Mouse (Mus musculus): ENCODE measurements around the gene C77080. TPM values are rescaled to one million over a fixed set of nuclear protein-coding genes. Genes with fewer than 3 reads are reported as not detected.

Gene C77080
- polyA plus RNA-seq, 1 experiment from 2014 or later = 3.3 TPM

DNA sequence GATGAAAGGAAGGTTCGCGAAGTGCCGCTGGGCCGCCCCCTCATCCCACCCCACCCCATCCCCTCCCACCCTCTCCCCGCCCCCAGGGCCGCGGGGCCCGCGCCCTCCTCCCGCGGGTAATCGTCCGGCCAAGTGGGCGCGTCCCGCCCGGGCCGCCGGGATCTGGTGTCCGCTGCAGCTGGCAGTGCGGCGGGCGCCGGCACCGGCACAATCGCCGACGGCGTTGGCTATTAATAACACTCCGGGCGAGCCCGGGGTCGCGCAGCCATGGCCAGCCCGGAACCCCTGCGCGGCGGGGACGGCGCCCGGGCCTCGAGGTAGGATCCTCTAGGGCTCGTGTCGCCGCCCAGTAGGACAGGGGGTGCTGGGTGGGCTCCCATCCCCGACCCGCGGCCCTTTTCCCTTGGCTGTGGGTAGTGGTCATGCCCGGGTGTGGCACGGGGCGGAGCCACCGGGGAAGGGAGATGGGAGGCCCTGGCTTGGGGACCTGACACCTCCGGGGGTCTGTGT is 26.3 kb upstream of the C77080 start, which contains the start of gene Sync:
Gene Sync (plus strand): TSS at position 146 of the 510 bp plus-strand sequence.
- H3K27ac ChIP-seq = peak within 1 kb of the TSS; percentile 54
- 0 out of 2 replicates have a peak, but pooled peaks cover 3% of the 10 kb centered on the region for H3K9me3 ChIP-seq
- H3K4me1 ChIP-seq = peaks cover 21% of the 10 kb centered on the region
- DNase-seq (ENCODE audit: extremely low spot score, low spot score) = no peak
- peak within 1 kb of the TSS; percentile 66 for H3K4me3 ChIP-seq
- no peaks in the 10 kb centered on the region for H3K36me3 ChIP-seq (replicated peaks)
- peaks cover 46% of the 10 kb centered on the region for H3K27me3 ChIP-seq (ENCODE audit: poor library complexity, severe bottlenecking)
- under 1% methylated on average over 51 of the region's 53 CpGs for WGBS

DNA sequence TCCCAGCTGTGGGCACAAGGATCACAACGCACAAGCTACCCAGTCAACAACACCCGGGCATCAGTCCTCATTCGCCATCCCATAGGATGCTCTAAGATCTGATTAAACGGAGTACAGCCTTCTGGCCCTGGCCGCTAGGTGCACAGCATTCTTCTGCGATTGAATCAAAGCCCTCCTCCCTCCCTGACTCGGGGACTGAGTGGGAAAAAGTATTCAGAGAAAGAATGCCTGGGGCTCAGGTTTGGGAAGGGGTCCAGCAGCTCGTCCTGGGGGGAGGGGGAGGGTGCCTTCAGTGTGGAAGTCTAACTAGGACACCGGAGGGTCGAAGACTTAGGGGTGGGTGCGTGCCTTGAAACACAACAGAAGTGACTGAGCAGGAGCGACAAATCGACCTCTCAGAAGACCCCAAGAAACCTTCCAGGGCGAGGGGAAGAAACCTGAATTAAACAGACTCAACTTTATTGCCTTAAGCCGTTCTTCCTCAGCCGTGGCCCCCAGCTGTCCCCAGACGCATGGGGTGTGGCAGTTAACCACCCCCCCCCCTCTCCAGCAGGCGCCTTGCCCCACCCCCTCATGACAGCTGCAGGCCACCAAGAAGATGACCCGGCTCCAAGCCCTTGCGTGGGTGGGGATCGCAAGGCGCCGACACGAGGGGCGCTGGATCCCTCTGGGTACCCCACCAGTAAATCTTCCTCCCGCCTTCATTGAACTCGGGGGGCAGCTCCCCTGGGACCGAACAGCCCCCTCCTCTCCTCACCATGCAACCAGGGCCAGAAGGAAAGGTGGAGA is 25.7 kb upstream of the C77080 start:
- peaks cover 21% of the 10 kb centered on the region for H3K4me1 ChIP-seq
- H3K4me3 ChIP-seq = peak overlapping the region; percentile 66
- peak overlapping the region; percentile 54 for H3K27ac ChIP-seq
- H3K36me3 ChIP-seq (replicated peaks) = no peaks in the 10 kb centered on the region
- 3% methylated on average over 28 of the region's 28 CpGs for whole genome bisulfite sequencing
- peaks cover 46% of the 10 kb centered on the region for H3K27me3 ChIP-seq (ENCODE audit: poor library complexity, severe bottlenecking)
- peak; percentile 47 for DNase-seq (ENCODE audit: extremely low spot score, low spot score)
- H3K9me3 ChIP-seq = 0 out of 2 replicates have a peak, but pooled peaks cover 3% of the 10 kb centered on the region

DNA sequence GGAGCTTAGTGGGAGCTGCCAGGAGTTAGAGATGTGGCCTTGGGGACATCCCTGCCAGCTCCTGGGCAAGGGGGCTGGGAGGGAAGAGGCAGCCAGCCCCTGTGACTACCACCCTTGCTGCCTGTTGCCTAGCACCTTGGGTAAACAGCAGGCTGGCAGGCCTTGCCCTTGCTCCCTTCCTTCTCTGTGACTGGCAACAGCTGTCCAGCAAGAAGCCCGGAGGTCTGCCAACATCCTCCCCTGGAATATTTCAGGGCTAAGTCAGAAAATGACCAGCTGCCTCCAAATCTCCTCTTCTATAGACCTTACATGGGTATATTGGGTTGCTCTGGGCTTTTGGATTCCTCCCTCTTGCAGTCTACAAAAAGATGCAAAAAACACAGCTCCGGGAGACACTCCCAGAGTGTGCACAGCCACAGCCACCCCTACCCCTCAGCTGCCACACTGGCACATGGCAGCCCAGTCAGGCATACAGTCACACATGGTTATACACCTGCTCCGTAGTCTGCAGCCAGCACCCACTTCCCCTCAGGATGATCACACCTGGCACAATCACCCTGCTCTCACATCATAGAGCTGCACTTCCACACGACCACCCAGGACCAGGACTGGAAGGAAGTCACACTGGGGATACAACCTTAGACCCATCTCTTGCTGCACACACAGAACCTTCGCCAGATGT is 24.9 kb upstream of the C77080 start:
- peak overlapping the region; percentile 66; the same call in 1 of the 2 replicates for H3K4me3 ChIP-seq
- 64% methylated on average over 5 of the region's 5 CpGs for WGBS
- no peak for DNase-seq (ENCODE audit: extremely low spot score, low spot score)
- H3K27me3 ChIP-seq (ENCODE audit: poor library complexity, severe bottlenecking) = peaks cover 46% of the 10 kb centered on the region
- H3K36me3 ChIP-seq (replicated peaks) = no peaks in the 10 kb centered on the region
- H3K9me3 ChIP-seq = 0 out of 2 replicates have a peak, but pooled peaks cover 3% of the 10 kb centered on the region
- peaks cover 21% of the 10 kb centered on the region for H3K4me1 ChIP-seq
- H3K27ac ChIP-seq = no peak overlapping the region

DNA sequence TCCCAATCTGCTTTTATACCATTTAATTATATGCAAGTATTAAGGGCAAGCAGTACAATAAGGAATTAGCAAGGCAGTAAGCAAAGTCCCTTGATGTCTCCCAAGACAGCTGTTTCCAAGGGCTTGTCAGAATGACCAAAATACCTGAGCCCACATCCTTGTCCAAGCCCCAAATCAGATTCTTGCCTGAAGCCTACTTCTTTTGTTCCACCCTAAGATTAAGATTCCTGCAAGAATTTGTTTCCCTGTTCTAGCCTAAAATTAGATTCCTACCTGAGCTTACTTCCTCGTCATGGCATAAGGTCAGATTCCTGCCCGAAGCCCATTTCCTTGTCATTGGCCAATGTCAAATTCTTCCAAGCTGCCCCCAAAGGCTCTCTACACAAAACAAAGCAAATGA is 23.5 kb upstream of the C77080 start:
- peaks cover 21% of the 10 kb centered on the region for H3K4me1 ChIP-seq
- H3K9me3 ChIP-seq = no peaks in the 10 kb centered on the region
- H3K27ac ChIP-seq = no peak overlapping the region
- peaks cover 41% of the 10 kb centered on the region for H3K27me3 ChIP-seq (ENCODE audit: poor library complexity, severe bottlenecking)
- WGBS = 86% methylated on average over 2 of the region's 2 CpGs
- H3K36me3 ChIP-seq (replicated peaks) = no peaks in the 10 kb centered on the region
- DNase-seq (ENCODE audit: extremely low spot score, low spot score) = no peak
- H3K4me3 ChIP-seq = no peak overlapping the region

DNA sequence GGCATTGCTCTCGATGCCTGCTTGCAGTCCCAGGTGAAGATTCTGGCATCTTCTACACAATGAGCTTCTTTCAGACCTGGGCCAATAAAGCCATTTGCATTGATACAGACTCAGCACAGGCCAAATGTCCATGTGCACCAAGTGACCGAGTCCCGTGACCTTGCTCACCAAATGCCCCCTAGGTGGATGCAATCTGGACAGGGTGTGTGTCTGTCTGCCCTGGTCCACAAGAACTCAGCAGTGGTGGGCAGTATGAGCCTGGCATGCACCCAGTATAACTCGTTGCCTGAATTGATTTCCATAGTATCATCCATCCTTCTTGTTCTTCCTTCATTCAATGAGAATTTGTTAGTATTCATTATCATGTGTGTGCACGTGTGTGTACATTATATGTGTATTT is 22.0 kb upstream of the C77080 start:
- no peak for DNase-seq (ENCODE audit: extremely low spot score, low spot score)
- Histone ChIP-seq H3K36me3 (replicated peaks) (no peaks in the 10 kb centered on the region), H3K27me3 (ENCODE audit: poor library complexity, severe bottlenecking) (peaks cover 30% of the 10 kb centered on the region), H3K9me3 (no peaks in the 10 kb centered on the region), H3K4me1 (peaks cover 21% of the 10 kb centered on the region), H3K4me3 (no peak overlapping the region), H3K27ac (no peak overlapping the region)
- 89% methylated on average over 5 of the region's 5 CpGs for WGBS

DNA sequence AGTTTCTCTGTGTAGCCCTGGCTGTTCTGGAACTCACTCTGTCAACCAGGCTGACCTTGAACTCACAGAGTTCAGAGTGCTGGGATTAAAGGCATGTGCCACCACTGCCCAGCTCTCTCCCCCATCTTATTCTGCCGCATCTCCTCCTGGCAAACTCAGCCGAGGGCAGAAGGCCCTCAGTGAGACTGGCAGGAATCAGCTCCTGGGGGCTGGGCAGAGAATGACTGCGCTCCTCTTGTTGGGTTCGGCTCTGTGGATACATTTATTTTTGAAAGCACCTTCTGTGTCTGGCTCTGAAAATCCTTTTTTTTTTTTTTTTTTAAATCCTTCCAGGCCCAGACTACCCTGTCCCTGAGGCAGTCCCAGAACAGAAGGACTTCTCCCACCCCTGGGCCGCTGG is 21.6 kb upstream of the C77080 start:
- no peaks in the 10 kb centered on the region for H3K9me3 ChIP-seq
- peaks cover 17% of the 10 kb centered on the region for H3K4me1 ChIP-seq
- no peak overlapping the region for H3K4me3 ChIP-seq
- H3K27me3 ChIP-seq (ENCODE audit: poor library complexity, severe bottlenecking) = peaks cover 25% of the 10 kb centered on the region
- no peak for DNase-seq (ENCODE audit: extremely low spot score, low spot score)
- WGBS = 86% methylated on average over 5 of the region's 5 CpGs
- H3K36me3 ChIP-seq (replicated peaks) = no peaks in the 10 kb centered on the region
- H3K27ac ChIP-seq = no peak overlapping the region

DNA sequence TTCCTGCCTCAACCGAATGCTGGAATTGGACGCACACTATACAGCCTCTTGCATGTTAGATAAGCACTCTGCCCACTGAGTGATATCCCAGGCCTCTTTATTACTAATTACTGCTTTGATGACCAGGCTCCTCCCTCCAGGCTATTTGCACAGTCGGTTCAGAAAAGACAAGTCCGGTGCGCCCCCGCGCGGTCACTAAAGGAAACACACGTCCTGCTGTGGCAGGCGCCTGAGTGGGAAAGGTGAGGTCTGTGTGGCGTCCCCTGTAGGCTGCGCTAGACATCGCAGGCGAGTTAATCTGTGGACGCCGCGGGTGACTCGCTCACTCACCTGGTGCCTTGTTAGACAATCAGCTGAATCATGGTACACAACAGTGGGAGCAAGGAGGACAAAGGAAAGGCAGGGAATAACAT is 15.3 kb upstream of the C77080 start:
- DNase-seq (ENCODE audit: extremely low spot score, low spot score) = peak; percentile 90

DNA sequence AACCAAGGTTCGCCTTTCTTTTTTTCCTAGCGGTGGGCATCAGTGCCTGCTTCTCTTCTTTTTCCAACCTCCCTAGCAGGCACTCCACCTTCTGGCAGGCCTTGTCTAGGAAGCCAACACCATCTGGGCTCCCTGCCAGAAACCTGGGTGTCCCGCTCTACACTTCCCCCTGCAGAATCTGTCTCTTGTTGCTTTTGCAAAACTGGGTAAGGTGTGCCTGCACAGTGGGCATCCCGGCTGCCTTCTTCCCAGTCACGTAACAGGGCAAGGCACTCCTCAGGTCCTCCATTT is 11.5 kb upstream of the C77080 start:
- Histone ChIP-seq H3K4me3 (no peak overlapping the region), H3K4me1 (peaks cover 11% of the 10 kb centered on the region; the same call in 1 of the 2 replicates), H3K27ac (no peak overlapping the region), H3K27me3 (ENCODE audit: poor library complexity, severe bottlenecking) (no peaks in the 10 kb centered on the region; the same call in 1 of the 2 replicates), H3K9me3 (no peaks in the 10 kb centered on the region), H3K36me3 (replicated peaks) (no peaks in the 10 kb centered on the region)
- no peak for DNase-seq (ENCODE audit: extremely low spot score, low spot score)
- 49% methylated on average over 5 of the region's 5 CpGs for WGBS

More for the DNA sequence above, 15.3 kb upstream of the C77080 start:
- Histone ChIP-seq H3K27me3 (ENCODE audit: poor library complexity, severe bottlenecking) (no peaks in the 10 kb centered on the region; the same call in 1 of the 2 replicates), H3K36me3 (replicated peaks) (no peaks in the 10 kb centered on the region), H3K4me1 (peaks cover 11% of the 10 kb centered on the region; the same call in 1 of the 2 replicates), H3K4me3 (no peak overlapping the region), H3K9me3 (no peaks in the 10 kb centered on the region), H3K27ac (no peak overlapping the region)
- 3% methylated on average over 18 of the region's 18 CpGs for WGBS

DNA sequence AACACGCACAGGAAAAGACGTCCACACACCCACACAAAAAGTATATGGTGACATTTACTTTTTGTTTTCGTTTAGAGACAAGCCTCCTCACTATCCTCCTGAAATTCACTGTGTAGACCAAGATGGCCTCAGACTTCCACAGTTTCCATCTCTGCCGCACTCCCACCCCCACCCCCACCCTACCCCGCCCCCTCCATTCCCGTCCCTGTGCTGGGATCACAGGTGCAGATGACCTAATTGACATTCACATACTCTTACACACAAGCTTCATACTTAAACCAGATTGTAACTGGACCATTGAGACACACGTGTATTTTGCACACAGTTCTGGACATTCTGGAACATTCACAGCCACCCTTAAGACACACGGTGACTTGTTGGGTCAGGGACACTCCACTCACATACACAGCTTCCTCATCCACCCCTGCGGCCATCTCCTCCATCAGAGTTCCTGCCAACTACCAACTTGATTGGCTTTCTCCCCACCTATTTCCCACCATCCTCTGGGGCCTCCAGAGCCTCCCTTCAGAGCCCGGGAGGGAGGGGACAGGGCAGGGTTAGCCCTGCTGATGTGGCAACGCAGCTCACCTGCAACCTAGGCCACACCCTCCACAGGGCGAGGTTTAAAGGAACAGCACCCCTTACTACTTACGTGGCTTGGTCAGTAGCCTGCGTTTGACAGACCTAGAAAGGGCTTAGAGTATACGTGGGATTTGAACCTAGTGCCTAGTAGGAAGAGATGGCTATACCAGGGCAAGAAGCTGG is 11.0 kb upstream of the C77080 start:
- Histone ChIP-seq H3K27me3 (ENCODE audit: poor library complexity, severe bottlenecking) (no peaks in the 10 kb centered on the region; the same call in 1 of the 2 replicates), H3K4me3 (no peak overlapping the region), H3K9me3 (no peaks in the 10 kb centered on the region), H3K27ac (no peak overlapping the region), H3K36me3 (replicated peaks) (no peaks in the 10 kb centered on the region), H3K4me1 (peaks cover 13% of the 10 kb centered on the region)
- no peak for DNase-seq (ENCODE audit: extremely low spot score, low spot score)
- WGBS = 16% methylated on average over 15 of the region's 15 CpGs

DNA sequence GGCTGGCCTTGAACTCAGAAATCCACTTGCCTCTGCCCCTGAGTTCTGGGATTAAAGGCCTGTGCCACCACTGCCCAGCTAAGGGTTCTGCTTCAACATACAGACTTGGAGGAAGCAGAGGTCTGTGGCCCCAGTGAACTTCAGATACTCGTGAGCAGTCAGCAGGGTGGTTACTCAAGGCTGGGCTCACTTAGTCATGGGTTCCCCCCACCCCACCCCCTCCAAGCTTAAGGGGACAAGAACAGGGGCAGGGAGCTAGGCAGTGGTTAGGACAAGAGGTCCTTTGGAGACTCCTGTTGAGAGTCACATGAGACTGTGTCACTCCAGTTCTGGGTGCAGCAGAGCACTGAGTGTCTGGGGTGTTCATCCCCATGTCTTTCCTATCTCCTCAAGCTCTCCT is 7.5 kb upstream of the C77080 start:
- no peak for DNase-seq (ENCODE audit: extremely low spot score, low spot score)
- Histone ChIP-seq H3K4me3 (no peak overlapping the region), H3K27me3 (ENCODE audit: poor library complexity, severe bottlenecking) (peaks cover 1% of the 10 kb centered on the region; the same call in 1 of the 2 replicates), H3K4me1 (peaks cover 26% of the 10 kb centered on the region), H3K9me3 (no peaks in the 10 kb centered on the region), H3K36me3 (replicated peaks) (no peaks in the 10 kb centered on the region), H3K27ac (0 out of 2 replicates have a peak overlapping the region, but pooled peaks have one; percentile 20)
- 63% methylated on average over 1 of the region's 1 CpGs for WGBS

DNA sequence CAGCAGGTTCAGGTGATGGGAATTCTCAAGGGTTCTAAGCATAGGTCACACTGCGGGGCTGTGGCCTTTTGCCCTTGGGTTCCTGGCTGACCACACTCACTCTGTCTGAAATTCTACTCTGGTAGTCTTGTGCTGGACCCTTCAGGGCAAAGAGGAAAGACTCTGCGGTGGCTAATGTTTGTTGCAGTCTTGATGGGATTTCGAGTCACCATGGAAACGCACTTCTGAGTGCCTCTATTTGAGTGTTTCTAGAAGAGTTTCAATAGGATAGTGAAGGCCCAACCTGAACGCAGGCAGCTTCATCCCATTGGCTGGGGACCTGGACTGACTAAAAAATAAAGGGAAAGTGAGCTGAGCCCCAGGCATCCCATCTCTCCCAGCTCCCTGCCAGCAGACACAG is 5.6 kb upstream of the C77080 start:
- WGBS = 74% methylated on average over 5 of the region's 5 CpGs
- DNase-seq (ENCODE audit: extremely low spot score, low spot score) = no peak

DNA sequence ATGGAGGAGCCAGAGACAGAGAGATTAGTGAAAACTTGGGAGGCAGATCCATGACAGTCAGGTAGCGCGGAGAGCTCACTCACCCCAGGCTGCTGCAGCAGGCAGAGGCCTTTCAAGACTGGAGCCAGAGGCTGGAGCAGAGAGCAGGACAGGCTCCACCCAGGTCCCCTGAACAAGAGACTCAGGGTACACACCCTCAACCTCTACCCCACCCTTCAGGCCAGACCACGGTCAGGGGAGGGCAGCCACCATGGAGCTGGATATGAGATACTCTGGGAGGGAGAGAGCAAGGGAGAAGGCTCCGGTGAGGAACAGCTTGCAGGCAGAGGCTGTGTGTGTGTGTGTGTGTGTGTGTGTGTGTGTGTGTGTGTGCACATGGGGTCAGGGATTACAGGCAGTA is 5.0 kb upstream of the C77080 start:
- Histone ChIP-seq H3K27me3 (ENCODE audit: poor library complexity, severe bottlenecking) (peaks cover 10% of the 10 kb centered on the region; the same call in 1 of the 2 replicates), H3K9me3 (no peaks in the 10 kb centered on the region), H3K4me3 (no peak overlapping the region), H3K27ac (peak overlapping the region; percentile 49; the same call in 1 of the 2 replicates), H3K4me1 (peaks cover 33% of the 10 kb centered on the region), H3K36me3 (replicated peaks) (no peaks in the 10 kb centered on the region)
- WGBS = 91% methylated on average over 4 of the region's 4 CpGs
- DNase-seq (ENCODE audit: extremely low spot score, low spot score) = no peak

More for the DNA sequence above, 5.6 kb upstream of the C77080 start:
- H3K4me1 ChIP-seq = peaks cover 30% of the 10 kb centered on the region
- H3K27me3 ChIP-seq (ENCODE audit: poor library complexity, severe bottlenecking) = peaks cover 10% of the 10 kb centered on the region; the same call in 1 of the 2 replicates
- no peak overlapping the region for H3K4me3 ChIP-seq
- no peaks in the 10 kb centered on the region for H3K36me3 ChIP-seq (replicated peaks)
- H3K9me3 ChIP-seq = no peaks in the 10 kb centered on the region
- H3K27ac ChIP-seq = peak overlapping the region; percentile 58; the same call in 1 of the 2 replicates

Measured in forebrain, embryonic 10.5 days (tissue).